Mouse (Mus musculus) limb, embryonic 12.5 days (tissue): ENCODE data around the gene Slc15a1. TPM values are rescaled to one million over a fixed set of nuclear protein-coding genes. Genes with fewer than 3 reads are reported as not detected.

Experiments
- ATAC-seq: fragments of 200-750 bp; cut with Nextera tagmentation; 2 replicates; pipeline ENCODE4 v1.8.0; 2017; ENCODE audit warnings: low read depth, moderate TSS enrichment; ENCODE audit not compliant: insufficient number of reproducible peaks, insufficient read depth, low FRiP score, low TSS enrichment
- H3K27ac ChIP-seq: fragments of 300-500 bp; sonication (generic); 2 replicates; pipeline ENCODE4 v1.5.1; 2016; ENCODE audit warnings: mild to moderate bottlenecking, moderate library complexity
- H3K27me3 ChIP-seq: fragments of 300-500 bp; sonication (generic); 2 replicates; pipeline ENCODE4 v1.6.1; 2016; ENCODE audit warnings: mild to moderate bottlenecking, moderate library complexity
- H3K36me3 ChIP-seq: fragments of 300-500 bp; sonication (generic); 2 replicates; pipeline ENCODE4 v1.6.1; 2016; ENCODE audit warnings: mild to moderate bottlenecking, moderate library complexity
- H3K4me1 ChIP-seq: fragments of 300-500 bp; sonication (generic); replicated peaks from 2 replicates; pipeline ENCODE4 v1.6.1; 2016
- H3K4me2 ChIP-seq: fragments of 300-500 bp; sonication (generic); 2 replicates; pipeline ENCODE4 v1.6.1; 2016; ENCODE audit warnings: mild to moderate bottlenecking, moderate library complexity
- H3K4me3 ChIP-seq: fragments of 300-500 bp; sonication (generic); replicated peaks from 2 replicates; pipeline ENCODE4 v1.5.1; 2016; ENCODE audit warnings: mild to moderate bottlenecking
- H3K9ac ChIP-seq: fragments of 300-500 bp; sonication (generic); replicated peaks from 2 replicates; pipeline ENCODE4 v1.6.1; 2016; ENCODE audit warnings: mild to moderate bottlenecking, moderate library complexity
- H3K9me3 ChIP-seq: fragments of 300-500 bp; sonication (generic); 2 replicates; pipeline ENCODE4 v1.6.1; 2016; ENCODE audit warnings: mild to moderate bottlenecking, moderate library complexity
- WGBS: fragments of 180-500 bp; shearing (Covaris S2); methylation state at CpG from one replicate; pipeline ENCODE4 v1.1.7; 2016; 5-methylcytosine and 5-hydroxymethylcytosine counted together
- polyA plus RNA-seq: library from polyadenylated mRNA; unstranded; fragments of >200 nt; fragmentation: Nextera tagmentation; extraction: Ambion mirVana; gene quantifications from 2 replicates; pipeline ENCODE4 v1.2.1, GENCODE M21; 2016

Slc15a1 gene
- polyA plus RNA-seq, 1 experiment from 2014 or later, result not detected

- Histone ChIP-seq H3K9me3 (peaks cover 5% of the 10 kb centered on the region; the same call in 1 of the 2 replicates), H3K4me1 (0 out of 2 replicates have a peak, but pooled peaks cover 3% of the 10 kb centered on the region), H3K36me3 (no peaks in the 10 kb centered on the region), H3K4me3 (no peak overlapping the region), H3K27ac (no peak overlapping the region), H3K9ac (no peak overlapping the region), H3K4me2 (no peak overlapping the region), H3K27me3 (no peaks in the 10 kb centered on the region)
- 73% methylated on average over 7 of the region's 7 CpGs for WGBS
- ATAC-seq, result no peak
Observed at GRCm38 (mm10) chr14:121451424-121452029, 53.5 kb downstream of the Slc15a1 start.

GRCm38 (mm10) chr14:121450504-121451423, 54.3 kb downstream of the Slc15a1 start:
- 19% methylated on average over 18 of the region's 18 CpGs for WGBS
- 0 out of 2 replicates have a peak, but pooled peaks cover 3% of the 10 kb centered on the region for H3K4me1 ChIP-seq
- peaks cover 5% of the 10 kb centered on the region; the same call in 1 of the 2 replicates for H3K9me3 ChIP-seq
- no peak overlapping the region for H3K9ac ChIP-seq
- H3K27ac ChIP-seq, result no peak overlapping the region
- no peaks in the 10 kb centered on the region for H3K36me3 ChIP-seq
- peak overlapping the region; percentile 53 for H3K4me2 ChIP-seq
- no peaks in the 10 kb centered on the region for H3K27me3 ChIP-seq
- H3K4me3 ChIP-seq, result peak overlapping the region; percentile 21; the same call in 1 of the 2 replicates
- ATAC-seq, result no peak

DNA sequence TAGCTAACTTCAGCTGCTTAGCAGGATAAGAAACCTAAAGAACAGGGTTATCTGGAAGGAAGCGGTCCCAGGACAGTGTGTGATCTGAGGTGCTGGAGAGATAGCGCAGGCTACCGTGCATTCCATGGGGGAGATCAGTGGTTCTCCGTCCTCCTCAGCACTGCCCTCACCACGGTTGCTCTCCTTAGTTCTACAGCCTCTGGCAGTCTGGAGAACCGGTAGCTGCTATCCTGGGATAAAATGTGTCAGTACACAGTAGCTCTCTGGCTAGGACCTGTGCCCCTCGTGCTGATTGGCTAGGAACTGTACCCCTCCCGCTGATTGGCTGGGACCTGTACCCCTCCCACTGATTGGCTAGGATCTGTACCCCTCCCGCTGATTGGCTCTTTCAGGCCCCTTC, 58.1 kb downstream of the Slc15a1 start:
- Histone ChIP-seq H3K4me3 (no peak overlapping the region), H3K9me3 (no peaks in the 10 kb centered on the region), H3K9ac (no peak overlapping the region), H3K36me3 (no peaks in the 10 kb centered on the region), H3K27me3 (no peaks in the 10 kb centered on the region), H3K4me2 (peak overlapping the region; percentile 20; the same call in 1 of the 2 replicates), H3K27ac (no peak overlapping the region), H3K4me1 (0 out of 2 replicates have a peak, but pooled peaks cover 3% of the 10 kb centered on the region)
- peak; percentile 81 for ATAC-seq
- WGBS, result 11% methylated on average over 9 of the region's 9 CpGs

DNA sequence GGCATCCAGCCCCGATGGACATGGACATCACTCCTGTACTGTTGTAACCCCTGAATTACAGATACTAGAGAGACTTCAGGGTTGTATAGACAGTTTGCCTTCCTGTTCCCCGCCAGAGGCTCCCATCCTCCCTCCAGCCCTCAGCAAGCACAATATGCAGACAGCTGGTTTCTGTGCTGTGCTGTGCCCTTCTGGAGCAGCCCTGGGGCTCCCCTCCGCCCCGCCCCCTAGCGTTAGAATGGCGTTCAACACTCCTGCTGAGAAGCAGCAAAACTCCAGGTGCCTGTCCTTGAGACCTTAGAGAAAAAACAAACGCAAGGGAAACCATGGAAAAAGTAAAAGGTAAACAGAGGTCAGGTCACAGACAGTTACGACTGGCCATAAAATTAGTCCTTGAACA, 59.9 kb downstream of the Slc15a1 start:
- Histone ChIP-seq H3K4me3 (no peak overlapping the region), H3K4me2 (no peak overlapping the region), H3K27ac (no peak overlapping the region), H3K4me1 (0 out of 2 replicates have a peak, but pooled peaks cover 3% of the 10 kb centered on the region), H3K9me3 (no peaks in the 10 kb centered on the region), H3K27me3 (no peaks in the 10 kb centered on the region), H3K36me3 (no peaks in the 10 kb centered on the region), H3K9ac (no peak overlapping the region)
- no peak for ATAC-seq
- 16% methylated on average over 8 of the region's 8 CpGs for WGBS

GRCm38 (mm10) chr14:121440807-121441206, 64.2 kb downstream of the Slc15a1 start:
- ATAC-seq, result no peak
- Histone ChIP-seq H3K36me3 (no peaks in the 10 kb centered on the region), H3K27ac (no peak overlapping the region), H3K9me3 (no peaks in the 10 kb centered on the region), H3K4me3 (no peak overlapping the region), H3K9ac (no peak overlapping the region), H3K4me1 (no peaks in the 10 kb centered on the region), H3K4me2 (no peak overlapping the region), H3K27me3 (no peaks in the 10 kb centered on the region)
- 93% methylated on average over 6 of the region's 6 CpGs for WGBS

DNA sequence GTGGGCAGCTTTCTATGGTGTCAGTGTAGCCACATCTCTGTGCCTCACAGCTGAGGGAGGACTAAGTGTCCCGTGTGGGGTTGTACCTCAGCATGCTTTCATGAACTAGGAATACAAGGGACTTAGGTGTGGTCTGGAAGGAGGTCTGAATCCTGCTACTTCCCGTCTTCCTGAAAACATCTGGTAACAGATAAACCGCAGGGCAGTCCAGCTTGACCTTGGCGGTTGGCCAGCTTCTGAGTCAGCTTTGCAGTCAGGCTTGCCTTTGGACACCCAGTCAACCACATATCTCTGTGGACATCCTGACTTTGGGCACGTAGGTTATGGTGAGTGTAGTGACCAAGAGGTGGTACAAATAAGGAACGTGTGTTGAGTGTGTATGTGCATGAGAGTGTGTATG, 68.0 kb downstream of the Slc15a1 start:
- Histone ChIP-seq H3K9ac (no peak overlapping the region), H3K4me3 (no peak overlapping the region), H3K36me3 (no peaks in the 10 kb centered on the region), H3K27ac (no peak overlapping the region), H3K9me3 (no peaks in the 10 kb centered on the region), H3K4me1 (no peaks in the 10 kb centered on the region), H3K27me3 (no peaks in the 10 kb centered on the region), H3K4me2 (no peak overlapping the region)
- WGBS, result 81% methylated on average over 6 of the region's 6 CpGs
- no peak for ATAC-seq

DNA sequence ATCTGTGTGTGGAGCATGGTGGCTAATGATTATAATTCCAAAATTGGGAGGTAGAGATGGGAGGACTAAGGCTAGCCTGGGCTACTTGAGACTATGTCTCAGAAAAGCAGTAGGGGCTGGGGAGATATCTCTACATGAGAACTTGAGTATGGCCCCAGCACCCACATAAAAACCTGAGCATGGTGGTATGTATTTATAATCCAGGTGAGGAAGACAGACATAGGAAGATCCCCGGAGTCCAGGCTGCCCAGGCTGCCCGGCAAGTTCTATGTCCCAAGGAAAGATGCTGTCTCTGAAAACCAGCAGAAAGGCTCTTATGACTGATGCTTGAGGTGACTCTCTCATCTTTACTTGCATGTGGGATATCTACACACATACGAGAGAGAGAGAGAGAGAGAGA, 68.6 kb downstream of the Slc15a1 start:
- Histone ChIP-seq H3K9me3 (no peaks in the 10 kb centered on the region), H3K4me1 (no peaks in the 10 kb centered on the region), H3K9ac (no peak overlapping the region), H3K27ac (no peak overlapping the region), H3K36me3 (no peaks in the 10 kb centered on the region), H3K27me3 (no peaks in the 10 kb centered on the region), H3K4me2 (no peak overlapping the region), H3K4me3 (no peak overlapping the region)
- WGBS, result 94% methylated on average over 3 of the region's 3 CpGs
- ATAC-seq, result no peak

DNA sequence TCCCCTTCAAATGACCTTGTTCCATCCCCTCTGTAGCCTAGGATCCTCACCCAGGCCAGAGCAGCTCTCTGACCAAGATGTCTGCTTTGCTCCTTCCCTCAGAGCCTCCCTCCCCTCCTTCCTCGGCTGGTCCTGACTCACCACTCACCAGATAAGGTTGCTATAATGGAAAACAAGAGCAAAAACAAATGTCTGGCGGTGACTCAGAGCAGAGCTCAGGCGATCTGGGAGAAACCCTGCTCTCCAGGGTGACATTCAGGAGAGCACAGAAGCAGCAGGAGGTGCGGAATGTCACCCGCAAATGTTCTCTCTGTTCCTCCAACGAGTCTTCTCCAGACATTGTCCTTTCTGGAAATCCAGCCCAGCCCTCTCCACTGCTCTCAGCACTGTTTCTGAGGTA, 69.3 kb downstream of the Slc15a1 start:
- WGBS, result 47% methylated on average over 6 of the region's 6 CpGs
- Histone ChIP-seq H3K9ac (no peak overlapping the region), H3K4me1 (no peaks in the 10 kb centered on the region), H3K27ac (no peak overlapping the region), H3K27me3 (no peaks in the 10 kb centered on the region), H3K9me3 (no peaks in the 10 kb centered on the region), H3K4me2 (no peak overlapping the region), H3K4me3 (no peak overlapping the region), H3K36me3 (no peaks in the 10 kb centered on the region)
- no peak for ATAC-seq

DNA sequence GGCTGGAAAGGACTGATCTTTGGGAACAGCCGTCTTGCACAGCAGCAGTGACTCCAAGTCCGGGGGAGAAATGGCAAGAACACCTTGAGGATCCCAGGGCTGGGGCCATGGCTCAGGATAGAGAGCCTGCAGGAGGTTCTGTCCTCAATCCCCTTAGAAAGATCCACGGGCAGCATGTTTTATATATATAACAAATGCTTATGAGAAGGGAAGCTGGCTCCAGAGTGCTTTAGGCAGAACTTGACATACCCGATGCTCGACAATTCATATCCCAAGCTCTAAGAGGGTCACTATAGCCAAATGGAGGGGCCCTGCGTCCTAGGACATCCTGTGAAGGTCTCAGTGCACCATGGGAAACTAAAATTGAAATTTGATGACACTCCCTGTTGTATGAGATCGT, 73.8 kb downstream of the Slc15a1 start:
- Histone ChIP-seq H3K9me3 (peaks cover 2% of the 10 kb centered on the region; the same call in 1 of the 2 replicates), H3K9ac (no peak overlapping the region), H3K4me1 (no peaks in the 10 kb centered on the region), H3K4me3 (no peak overlapping the region), H3K4me2 (no peak overlapping the region), H3K36me3 (no peaks in the 10 kb centered on the region), H3K27me3 (no peaks in the 10 kb centered on the region), H3K27ac (no peak overlapping the region)
- 83% methylated on average over 7 of the region's 7 CpGs for WGBS
- no peak for ATAC-seq

DNA sequence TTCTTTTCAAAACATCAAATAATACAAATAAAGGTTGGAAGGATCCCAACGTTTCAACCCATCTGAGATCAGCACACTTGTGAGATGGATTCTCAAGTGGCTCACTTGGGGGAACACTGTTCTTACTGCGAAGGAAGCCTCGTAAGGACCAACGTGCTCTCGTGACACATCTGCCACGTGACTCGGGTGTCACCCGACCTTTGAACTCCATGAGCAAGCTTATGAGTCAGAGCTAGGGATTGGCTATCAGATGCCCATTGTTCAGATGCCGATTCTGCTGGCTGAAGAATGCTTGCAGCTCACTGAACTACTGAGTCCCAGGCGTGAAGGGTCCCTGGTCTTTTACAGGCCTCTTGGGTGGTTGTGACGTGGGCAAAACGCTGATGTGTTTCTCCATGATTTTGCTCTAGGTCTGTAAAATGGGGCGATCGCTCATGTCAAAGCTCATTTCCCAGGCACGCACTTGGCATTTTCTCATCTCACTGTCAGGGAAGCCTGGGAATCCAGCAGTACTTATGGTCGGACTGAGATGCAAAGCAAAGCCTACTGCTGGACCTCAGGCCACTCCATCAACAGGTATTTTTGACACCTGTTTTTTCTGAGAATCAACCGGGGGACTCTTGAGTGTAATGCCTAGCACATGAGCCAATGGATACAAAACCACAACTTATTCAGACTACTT, 75.1 kb downstream of the Slc15a1 start:
- H3K9me3 ChIP-seq, result peaks cover 2% of the 10 kb centered on the region; the same call in 1 of the 2 replicates
- H3K36me3 ChIP-seq, result no peaks in the 10 kb centered on the region
- H3K9ac ChIP-seq, result no peak overlapping the region
- no peak overlapping the region for H3K27ac ChIP-seq
- H3K27me3 ChIP-seq, result no peaks in the 10 kb centered on the region
- no peak overlapping the region for H3K4me3 ChIP-seq
- WGBS, result 82% methylated on average over 17 of the region's 17 CpGs
- no peaks in the 10 kb centered on the region for H3K4me1 ChIP-seq
- ATAC-seq, result no peak
- H3K4me2 ChIP-seq, result no peak overlapping the region

GRCm38 (mm10) chr14:121428148-121428547, 76.9 kb downstream of the Slc15a1 start:
- no peak overlapping the region for H3K27ac ChIP-seq
- no peaks in the 10 kb centered on the region for H3K4me1 ChIP-seq
- 96% methylated on average over 4 of the region's 4 CpGs for WGBS
- peaks cover 2% of the 10 kb centered on the region; the same call in 1 of the 2 replicates for H3K9me3 ChIP-seq
- no peak overlapping the region for H3K4me2 ChIP-seq
- H3K27me3 ChIP-seq, result no peaks in the 10 kb centered on the region
- no peaks in the 10 kb centered on the region for H3K36me3 ChIP-seq
- no peak overlapping the region for H3K9ac ChIP-seq
- no peak overlapping the region for H3K4me3 ChIP-seq
- no peak for ATAC-seq
